Mouse (Mus musculus): ENCODE data around the gene Synpo2. TPM values are rescaled to one million over a fixed set of nuclear protein-coding genes. Genes with fewer than 3 reads are reported as not detected.

Synpo2 gene
- total RNA-seq, 2 experiments from 2014 or later: 1.4 to 2.7 TPM

DNA sequence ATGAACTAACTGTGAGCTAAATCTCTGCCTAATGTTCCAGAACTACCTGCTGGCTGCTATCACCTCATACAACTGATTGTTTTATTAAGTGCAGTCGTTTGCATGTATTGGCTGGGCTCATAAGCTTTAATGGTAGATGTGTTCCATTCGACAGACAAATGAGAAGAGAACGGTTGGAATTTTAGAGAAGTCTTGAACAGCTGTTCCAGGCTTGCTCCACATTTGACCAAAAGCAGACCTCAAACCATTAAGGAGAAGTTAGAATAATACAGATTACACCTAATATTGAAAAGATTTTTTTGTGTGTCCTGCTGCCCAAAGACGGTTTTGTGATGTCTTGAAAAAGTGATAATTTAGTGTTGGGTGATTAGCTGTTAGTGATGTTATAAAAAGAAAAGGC is 27.1 kb downstream of the Synpo2 start:
- intact Hi-C loops (cut with DNase I): no loop called here
- DNase-seq (ENCODE audit: extremely low spot score in 1 of 2, low spot score in 2 of 2): no peak

DNA sequence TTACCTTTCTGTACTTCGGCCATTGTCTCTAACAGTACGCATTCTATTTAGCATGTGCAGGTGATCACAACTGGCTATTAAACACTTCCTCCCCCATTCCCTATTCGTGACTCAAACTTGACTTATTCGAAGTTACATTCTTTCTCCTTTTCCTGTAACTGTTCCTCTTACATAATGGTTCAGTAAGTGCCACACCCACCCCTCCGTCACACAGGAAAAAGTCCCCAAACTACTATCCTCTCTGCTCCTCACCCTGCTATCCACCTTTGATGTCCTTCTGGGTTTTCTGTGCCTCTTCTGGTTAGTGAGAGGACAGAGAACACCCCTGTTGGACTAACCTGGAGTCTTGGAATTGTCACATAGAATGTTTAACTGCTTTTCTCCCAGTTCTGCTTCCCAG is 28.6 kb downstream of the Synpo2 start:
- DNase-seq (ENCODE audit: extremely low spot score in 1 of 2, low spot score in 2 of 2): no peak
- intact Hi-C loops (cut with DNase I): no loop called here

DNA sequence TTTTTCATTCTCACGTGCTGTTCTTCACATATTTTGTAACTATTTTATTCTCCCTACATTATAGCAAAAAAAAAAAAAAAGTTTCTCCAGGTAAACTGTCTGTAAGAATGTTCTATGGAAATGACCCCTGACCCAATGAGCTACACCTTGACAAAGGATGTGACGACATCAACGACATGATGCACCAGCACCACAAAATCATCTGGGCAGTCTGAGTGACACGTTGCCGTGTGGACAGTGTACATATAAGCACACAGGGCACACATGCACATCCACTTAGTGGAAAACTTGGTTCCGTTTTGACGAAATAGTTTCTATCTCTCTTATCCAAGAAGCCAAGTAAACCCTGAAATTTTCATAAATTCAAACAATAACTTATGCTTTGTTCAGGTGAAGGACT is 30.5 kb downstream of the Synpo2 start:
- intact Hi-C loops (cut with DNase I): no loop called here
- no peak for DNase-seq (ENCODE audit: extremely low spot score in 1 of 2, low spot score in 2 of 2)

GRCm38 (mm10) chr3:123205065-123205464 is 30.9 kb downstream of the Synpo2 start:
- DNase-seq (ENCODE audit: extremely low spot score in 1 of 2, low spot score in 2 of 2): no peak
- intact Hi-C loops (cut with DNase I): no loop called here

GRCm38 (mm10) chr3:123204658-123205057 is 31.3 kb downstream of the Synpo2 start:
- intact Hi-C loops (cut with DNase I): no loop called here

GRCm38 (mm10) chr3:123201798-123202197 is 34.2 kb downstream of the Synpo2 start:
- DNase-seq (ENCODE audit: extremely low spot score in 1 of 2, low spot score in 2 of 2): no peak
- intact Hi-C loops (cut with DNase I): no loop called here

More at GRCm38 (mm10) chr3:123204658-123205057, 31.3 kb downstream of the Synpo2 start:
- no peak for DNase-seq (ENCODE audit: extremely low spot score in 1 of 2, low spot score in 2 of 2)

- intact Hi-C loops (cut with DNase I): no loop called here
- DNase-seq (ENCODE audit: extremely low spot score in 1 of 2, low spot score in 2 of 2): no peak
These were observed 42.2 kb downstream of the Synpo2 start for GRCm38 (mm10) chr3:123193740-123194139.

DNA sequence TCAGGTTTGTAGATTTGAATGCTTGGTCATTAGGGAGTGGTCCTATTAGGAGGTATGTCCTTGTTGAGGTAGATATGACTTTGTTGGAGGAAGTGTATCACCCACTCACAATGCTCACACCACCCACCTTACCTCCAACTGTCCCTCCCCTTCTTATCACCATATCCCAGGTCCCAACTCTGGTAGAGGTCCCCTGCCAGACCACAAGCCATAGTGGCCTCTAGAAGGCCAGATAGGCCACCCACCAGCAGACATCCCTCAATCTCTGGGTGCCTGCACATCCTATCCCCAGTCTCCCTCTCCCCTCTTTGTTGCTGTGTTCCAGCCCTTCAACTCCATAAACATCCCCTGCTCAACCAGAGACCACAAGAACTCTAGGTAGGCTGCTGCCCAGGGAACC is 44.3 kb downstream of the Synpo2 start:
- DNase-seq (ENCODE audit: extremely low spot score in 1 of 2, low spot score in 2 of 2): no peak
- intact Hi-C loops (cut with DNase I): no loop called here

DNA sequence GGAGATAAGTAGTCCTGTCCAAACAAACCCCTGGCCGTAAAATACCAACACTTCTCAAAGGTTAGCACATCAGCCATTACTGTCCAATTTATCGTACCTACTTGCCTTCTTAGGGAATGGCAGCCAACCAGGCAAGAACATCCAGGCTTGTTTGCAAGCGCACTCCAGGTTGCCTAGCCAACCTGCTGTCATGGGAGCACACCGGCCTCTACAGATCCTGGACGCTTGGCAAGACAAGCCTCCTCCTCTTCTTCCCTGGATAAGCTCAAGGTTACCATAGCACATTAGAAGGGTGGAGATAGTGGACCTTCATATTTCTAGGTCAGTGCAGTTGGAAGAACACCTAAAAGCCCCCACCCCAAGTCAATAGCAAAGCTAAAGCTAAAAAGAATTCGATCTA is 45.6 kb downstream of the Synpo2 start:
- no peak for DNase-seq (ENCODE audit: extremely low spot score in 1 of 2, low spot score in 2 of 2)
- intact Hi-C loops (cut with DNase I): no loop called here

DNA sequence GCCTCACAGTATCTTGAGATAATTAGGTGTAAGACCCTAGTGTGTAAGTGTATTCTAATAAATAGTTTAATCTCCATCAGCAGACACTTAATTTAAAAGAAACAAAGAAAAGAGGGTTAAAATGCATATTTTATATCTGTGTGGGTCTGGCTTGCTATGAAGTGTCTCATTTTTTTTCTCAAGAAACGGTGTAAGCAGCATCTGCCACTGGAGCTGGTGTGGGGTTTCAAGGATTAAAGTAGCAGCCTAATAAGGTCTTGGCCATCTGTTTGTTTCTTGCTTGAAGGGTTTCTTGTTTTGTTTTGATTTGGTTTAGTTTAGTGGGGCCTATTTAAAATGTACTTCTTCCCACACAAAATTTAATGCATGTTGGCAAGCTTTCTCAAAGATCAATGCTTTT is 46.1 kb downstream of the Synpo2 start:
- no peak for DNase-seq (ENCODE audit: extremely low spot score in 1 of 2, low spot score in 2 of 2)
- intact Hi-C loops (cut with DNase I): no loop called here

DNA sequence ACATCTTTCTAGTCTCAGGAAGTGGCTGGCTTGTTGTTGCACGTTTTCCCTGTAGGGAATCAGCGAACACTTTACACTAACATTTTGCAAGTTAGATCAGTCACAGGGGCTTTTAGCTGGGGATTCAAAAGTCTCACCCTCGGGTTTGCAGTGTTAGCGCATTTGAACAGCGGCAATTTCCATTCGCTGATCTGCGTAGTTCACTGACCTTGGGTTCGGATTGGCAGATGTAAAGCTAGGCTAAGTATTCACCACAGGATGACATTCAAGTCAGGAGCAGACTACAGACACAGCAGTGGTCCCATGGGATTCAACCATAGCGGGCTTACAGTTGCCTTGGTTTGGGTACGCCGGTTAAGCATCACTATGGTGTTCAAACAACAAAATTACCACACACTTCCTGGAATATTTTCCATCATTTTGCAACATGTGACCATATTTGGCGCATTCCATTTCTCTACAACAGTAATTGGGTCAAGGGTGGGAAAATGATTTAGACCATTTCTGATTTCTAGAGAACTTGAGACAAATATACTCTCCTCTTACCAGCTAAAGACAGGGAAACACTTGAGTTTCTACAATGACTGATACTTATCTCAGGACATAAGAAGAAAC is 47.2 kb downstream of the Synpo2 start:
- no peak for DNase-seq (ENCODE audit: extremely low spot score in 1 of 2, low spot score in 2 of 2)

DNA sequence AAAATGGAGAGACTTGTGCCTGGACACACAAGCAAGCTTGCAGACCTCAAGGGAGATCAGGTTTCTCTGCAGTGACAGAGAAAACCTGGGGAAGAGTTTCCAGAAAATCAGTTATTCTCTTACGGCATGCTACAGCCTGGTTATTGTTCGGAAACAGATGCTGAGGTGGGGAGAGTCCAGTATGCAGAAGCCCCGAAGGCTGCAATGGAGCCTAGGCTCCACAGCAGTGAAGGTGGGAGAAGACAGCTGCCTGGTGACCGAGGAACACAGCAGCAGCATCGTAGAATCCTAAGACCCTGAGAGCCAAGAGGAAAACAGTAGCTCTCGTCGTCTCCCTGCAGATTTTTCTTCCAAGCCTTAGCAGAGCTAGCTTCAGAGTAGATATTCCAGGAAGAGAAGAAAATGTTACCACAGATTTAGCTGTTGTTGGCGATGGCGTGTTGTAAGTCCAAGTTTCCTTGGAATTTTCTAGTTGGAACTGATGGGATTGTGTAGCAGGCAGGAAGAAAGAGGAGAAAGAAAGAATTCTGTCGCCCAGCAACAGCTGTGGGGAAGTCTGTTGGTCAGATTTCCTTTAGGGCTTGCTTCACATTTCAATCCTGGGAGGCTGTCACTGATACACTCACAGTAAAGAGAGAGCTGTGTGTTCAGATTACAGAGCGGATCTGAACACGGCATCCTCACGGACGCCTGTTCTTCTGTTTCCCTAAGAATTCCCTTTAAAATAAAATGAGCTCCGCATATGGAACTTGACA is 48.4 kb downstream of the Synpo2 start:
- DNase-seq (ENCODE audit: extremely low spot score in 1 of 2, low spot score in 2 of 2): no peak
- intact Hi-C loops (cut with DNase I): no loop called here

More for the DNA sequence above, 47.2 kb downstream of the Synpo2 start:
- intact Hi-C loops (cut with DNase I): no loop called here

GRCm38 (mm10) chr3:123185238-123185925 is 50.6 kb downstream of the Synpo2 start:
- no peak for DNase-seq (ENCODE audit: extremely low spot score in 1 of 2, low spot score in 2 of 2)
- intact Hi-C loops (cut with DNase I): no loop called here

DNA sequence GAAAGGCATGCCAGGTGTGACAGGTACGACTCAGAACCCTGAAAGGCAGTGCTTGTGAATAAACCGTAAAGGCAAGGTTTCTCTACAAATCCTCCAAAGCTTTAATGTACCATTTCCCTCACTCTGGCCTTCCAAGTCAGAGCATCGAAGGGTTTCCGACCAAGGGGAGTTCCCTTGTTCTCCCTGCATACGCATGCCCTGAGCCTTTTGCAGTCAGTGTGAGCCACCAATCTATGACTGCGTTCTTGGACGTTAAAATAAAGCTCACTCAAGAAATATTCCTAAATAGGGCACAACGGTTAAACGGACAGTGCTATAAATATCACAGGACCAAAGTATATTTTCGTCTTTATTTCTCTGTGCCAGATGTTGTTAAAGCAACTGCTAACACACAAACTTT is 51.7 kb downstream of the Synpo2 start:
- intact Hi-C loops (cut with DNase I): no loop called here
- DNase-seq (ENCODE audit: extremely low spot score in 1 of 2, low spot score in 2 of 2): no peak

DNA sequence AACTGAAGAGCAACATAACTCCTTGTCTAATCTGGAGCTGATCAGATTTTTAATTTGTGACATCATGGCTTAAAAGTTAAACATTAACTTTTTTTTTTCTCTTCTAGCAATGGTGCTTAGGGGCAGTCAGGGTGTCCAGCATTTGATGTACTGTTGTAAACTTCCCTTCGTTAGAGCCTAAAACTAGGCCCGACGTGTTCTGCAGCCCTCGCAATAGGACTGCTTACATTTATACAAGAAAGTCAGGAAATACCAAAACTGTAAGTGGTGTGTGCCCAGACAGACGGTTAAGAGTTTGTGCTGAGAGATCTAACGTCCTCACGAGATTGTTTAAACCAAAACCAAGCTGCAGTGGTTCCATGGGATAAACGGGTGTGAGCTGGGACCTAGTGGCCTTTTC is 56.4 kb downstream of the Synpo2 start:
- intact Hi-C loops (cut with DNase I): no loop called here
- no peak for DNase-seq (ENCODE audit: extremely low spot score in 1 of 2, low spot score in 2 of 2)

- intact Hi-C loops (cut with DNase I): no loop called here
- no peak for DNase-seq (ENCODE audit: extremely low spot score in 1 of 2, low spot score in 2 of 2)
These were observed 56.9 kb downstream of the Synpo2 start for GRCm38 (mm10) chr3:123179041-123179440.

DNA sequence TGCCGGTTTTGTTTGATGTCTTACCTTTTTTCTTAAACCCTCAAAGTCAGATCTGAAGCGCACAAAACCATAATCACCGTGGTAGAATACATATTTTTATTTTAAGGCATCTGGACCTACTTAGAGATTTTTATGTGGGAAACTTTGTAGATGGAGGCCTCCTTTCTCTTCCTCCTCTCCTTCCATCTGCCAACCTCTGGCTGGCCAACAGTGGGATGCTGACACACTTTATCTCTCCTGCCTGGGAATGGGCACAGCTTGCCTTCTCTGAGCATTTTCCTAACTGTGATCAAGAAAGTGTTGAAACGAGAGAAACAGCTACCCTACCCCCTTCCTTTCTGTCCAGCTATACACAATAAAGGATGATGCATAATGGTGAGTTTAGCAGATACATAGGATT is 57.5 kb downstream of the Synpo2 start:
- intact Hi-C loops (cut with DNase I): no loop called here
- DNase-seq (ENCODE audit: extremely low spot score in 1 of 2, low spot score in 2 of 2): no peak

GRCm38 (mm10) chr3:123176366-123177334 is 59.3 kb downstream of the Synpo2 start:
- intact Hi-C loops (cut with DNase I): no loop called here
- DNase-seq (ENCODE audit: extremely low spot score in 1 of 2, low spot score in 2 of 2): no peak

DNA sequence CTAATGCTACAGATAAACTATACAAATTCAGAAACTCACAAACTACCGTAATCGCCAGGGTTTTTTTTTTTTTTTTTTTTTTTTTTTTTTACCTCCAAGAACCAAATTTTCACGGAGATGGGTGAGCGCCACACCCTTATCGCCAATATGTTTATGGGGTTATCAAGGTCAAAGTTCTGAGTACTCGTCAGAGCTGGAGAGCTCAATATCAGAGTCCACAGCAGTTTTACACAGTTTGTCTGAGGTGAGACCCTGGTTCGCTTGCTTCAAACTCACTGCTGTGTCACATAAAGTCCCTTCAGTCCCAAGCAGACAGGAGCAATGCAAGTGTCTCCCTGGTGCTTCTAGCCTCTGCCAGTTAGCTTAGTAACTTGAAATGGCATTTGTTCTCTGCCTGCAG is 60.8 kb downstream of the Synpo2 start:
- intact Hi-C loops (cut with DNase I): no loop called here
- DNase-seq (ENCODE audit: extremely low spot score in 1 of 2, low spot score in 2 of 2): no peak

All from left cerebral cortex, postnatal 10 days (tissue).